Mouse (Mus musculus) neutrophil, adult 83 days (primary cell): ENCODE data around the gene Tacr1. TPM values are rescaled to one million over a fixed set of nuclear protein-coding genes. Genes with fewer than 3 reads are reported as not detected.

Experiments
- total RNA-seq, 2 experiments: library from RNA; stranded (reverse); gene quantifications; one replicate each; pipeline ENCODE4 v1.2.4; 2023

Gene Tacr1
- total RNA-seq = not detected

GRCm38 (mm10) chr6:82401595-82402451 lies at the start of gene Tacr1:
TSS of gene Tacr1 (plus strand) at chr6:82402334.

